Mouse (Mus musculus): ENCODE data around the gene Trpv6. TPM values are rescaled to one million over a fixed set of nuclear protein-coding genes. Genes with fewer than 3 reads are reported as not detected.

Gene Trpv6
- not detected in 2 replicates for polyA plus RNA-seq (2014; fragmentation: Nextera tagmentation; extraction: Ambion mirVana)

GRCm38 (mm10) chr6:41636178-41636577 is at the start of gene Trpv6:
Trpv6 (minus strand) TSS chr6:41636405.
- Histone ChIP-seq H3K4me2 (ENCODE audit: low read length) (no peak within 1 kb of the TSS), H3K27ac (replicated peaks in 1 of 2; ENCODE audit: control insufficient read depth in 1 of 2, insufficient read depth in 1 of 2, low read depth in 2 of 2, low read length in 2 of 2) (no peak within 1 kb of the TSS), H3K9me3 (ENCODE audit: control insufficient read depth, low read length) (no peaks in the 10 kb centered on the region), H3K27me3 (ENCODE audit: control insufficient read depth, insufficient read depth, low read length) (no peaks in the 10 kb centered on the region), H3K9ac (ENCODE audit: low read length) (no peak within 1 kb of the TSS), H3K4me3 (ENCODE audit: control insufficient read depth in 1 of 2, insufficient read depth in 1 of 2, low read depth in 1 of 2, low read length in 2 of 2) (no peak within 1 kb of the TSS), H3K4me1 (ENCODE audit: control insufficient read depth in 2 of 2, insufficient read depth in 2 of 2, low read length in 2 of 2) (no peaks in the 10 kb centered on the region), H3K36me3 (ENCODE audit: control insufficient read depth, insufficient read depth, low read length) (no peaks in the 10 kb centered on the region)
- ATAC-seq (ENCODE audit: insufficient number of reproducible peaks, insufficient read depth, low FRiP score, low read depth): no peak
- 11% methylated on average over 5 of the region's 5 CpGs for WGBS

- H3K4me2 ChIP-seq (ENCODE audit: low read length): no peak overlapping the region
- no peaks in the 10 kb centered on the region for H3K36me3 ChIP-seq (ENCODE audit: control insufficient read depth, insufficient read depth, low read length)
- ATAC-seq (ENCODE audit: insufficient number of reproducible peaks, insufficient read depth, low FRiP score, low read depth): no peak
- no peak overlapping the region for H3K9ac ChIP-seq (ENCODE audit: low read length)
- no peak overlapping the region for H3K4me3 ChIP-seq (ENCODE audit: control insufficient read depth in 1 of 2, insufficient read depth in 1 of 2, low read depth in 1 of 2, low read length in 2 of 2)
- WGBS: 74% methylated on average over 3 of the region's 3 CpGs
- H3K4me1 ChIP-seq (ENCODE audit: control insufficient read depth in 2 of 2, insufficient read depth in 2 of 2, low read length in 2 of 2): no peaks in the 10 kb centered on the region
- no peaks in the 10 kb centered on the region for H3K27me3 ChIP-seq (ENCODE audit: control insufficient read depth, insufficient read depth, low read length)
- no peaks in the 10 kb centered on the region for H3K9me3 ChIP-seq (ENCODE audit: control insufficient read depth, low read length)
- H3K27ac ChIP-seq (replicated peaks in 1 of 2; ENCODE audit: control insufficient read depth in 1 of 2, insufficient read depth in 1 of 2, low read depth in 2 of 2, low read length in 2 of 2): no peak overlapping the region
Observed at GRCm38 (mm10) chr6:41685596-41685995, 49.4 kb upstream of the Trpv6 start.

- H3K36me3 ChIP-seq (ENCODE audit: control insufficient read depth, insufficient read depth, low read length): no peaks in the 10 kb centered on the region
Observed at GRCm38 (mm10) chr6:41684911-41685310, 48.7 kb upstream of the Trpv6 start.

GRCm38 (mm10) chr6:41684131-41684530 is 47.9 kb upstream of the Trpv6 start, which contains the start of gene Llcfc1:
Llcfc1 (plus strand) TSS chr6:41684431.
- Histone ChIP-seq H3K27ac (replicated peaks in 1 of 2; ENCODE audit: control insufficient read depth in 1 of 2, insufficient read depth in 1 of 2, low read depth in 2 of 2, low read length in 2 of 2) (no peak within 1 kb of the TSS), H3K36me3 (ENCODE audit: control insufficient read depth, insufficient read depth, low read length) (no peaks in the 10 kb centered on the region), H3K4me3 (ENCODE audit: control insufficient read depth in 1 of 2, insufficient read depth in 1 of 2, low read depth in 1 of 2, low read length in 2 of 2) (no peak within 1 kb of the TSS), H3K27me3 (ENCODE audit: control insufficient read depth, insufficient read depth, low read length) (no peaks in the 10 kb centered on the region), H3K9me3 (ENCODE audit: control insufficient read depth, low read length) (no peaks in the 10 kb centered on the region), H3K9ac (ENCODE audit: low read length) (no peak within 1 kb of the TSS), H3K4me2 (ENCODE audit: low read length) (no peak within 1 kb of the TSS), H3K4me1 (ENCODE audit: control insufficient read depth in 2 of 2, insufficient read depth in 2 of 2, low read length in 2 of 2) (no peaks in the 10 kb centered on the region)
- 82% methylated on average over 2 of the region's 2 CpGs for WGBS
- ATAC-seq (ENCODE audit: insufficient number of reproducible peaks, insufficient read depth, low FRiP score, low read depth): no peak

More at GRCm38 (mm10) chr6:41684911-41685310, 48.7 kb upstream of the Trpv6 start:
- Histone ChIP-seq H3K27ac (replicated peaks in 1 of 2; ENCODE audit: control insufficient read depth in 1 of 2, insufficient read depth in 1 of 2, low read depth in 2 of 2, low read length in 2 of 2) (no peak overlapping the region), H3K4me3 (ENCODE audit: control insufficient read depth in 1 of 2, insufficient read depth in 1 of 2, low read depth in 1 of 2, low read length in 2 of 2) (no peak overlapping the region), H3K9me3 (ENCODE audit: control insufficient read depth, low read length) (no peaks in the 10 kb centered on the region), H3K27me3 (ENCODE audit: control insufficient read depth, insufficient read depth, low read length) (no peaks in the 10 kb centered on the region), H3K9ac (ENCODE audit: low read length) (no peak overlapping the region), H3K4me1 (ENCODE audit: control insufficient read depth in 2 of 2, insufficient read depth in 2 of 2, low read length in 2 of 2) (no peaks in the 10 kb centered on the region), H3K4me2 (ENCODE audit: low read length) (no peak overlapping the region)
- ATAC-seq (ENCODE audit: insufficient number of reproducible peaks, insufficient read depth, low FRiP score, low read depth): no peak
- WGBS: 35% methylated on average over 5 of the region's 5 CpGs

- H3K9ac ChIP-seq (ENCODE audit: low read length): no peak overlapping the region
- no peaks in the 10 kb centered on the region for H3K27me3 ChIP-seq (ENCODE audit: control insufficient read depth, insufficient read depth, low read length)
- no peak for ATAC-seq (ENCODE audit: insufficient number of reproducible peaks, insufficient read depth, low FRiP score, low read depth)
- H3K27ac ChIP-seq (replicated peaks in 1 of 2; ENCODE audit: control insufficient read depth in 1 of 2, insufficient read depth in 1 of 2, low read depth in 2 of 2, low read length in 2 of 2): no peak overlapping the region
- H3K9me3 ChIP-seq (ENCODE audit: control insufficient read depth, low read length): no peaks in the 10 kb centered on the region
- H3K4me3 ChIP-seq (ENCODE audit: control insufficient read depth in 1 of 2, insufficient read depth in 1 of 2, low read depth in 1 of 2, low read length in 2 of 2): no peak overlapping the region
- 70% methylated on average over 5 of the region's 5 CpGs for WGBS
- no peaks in the 10 kb centered on the region for H3K36me3 ChIP-seq (ENCODE audit: control insufficient read depth, insufficient read depth, low read length)
- H3K4me2 ChIP-seq (ENCODE audit: low read length): no peak overlapping the region
- H3K4me1 ChIP-seq (ENCODE audit: control insufficient read depth in 2 of 2, insufficient read depth in 2 of 2, low read length in 2 of 2): no peaks in the 10 kb centered on the region
Observed at GRCm38 (mm10) chr6:41681656-41682055, 45.5 kb upstream of the Trpv6 start.

GRCm38 (mm10) chr6:41680669-41681068 is 44.5 kb upstream of the Trpv6 start, which contains the start of gene Trpv5:
Trpv5 (minus strand) TSS chr6:41680769.
- no peak within 1 kb of the TSS for H3K9ac ChIP-seq (ENCODE audit: low read length)

GRCm38 (mm10) chr6:41676530-41676929 is 40.3 kb upstream of the Trpv6 start:
- no peak overlapping the region for H3K4me2 ChIP-seq (ENCODE audit: low read length)
- H3K9ac ChIP-seq (ENCODE audit: low read length): no peak overlapping the region
- H3K9me3 ChIP-seq (ENCODE audit: control insufficient read depth, low read length): no peaks in the 10 kb centered on the region
- no peaks in the 10 kb centered on the region for H3K27me3 ChIP-seq (ENCODE audit: control insufficient read depth, insufficient read depth, low read length)
- ATAC-seq (ENCODE audit: insufficient number of reproducible peaks, insufficient read depth, low FRiP score, low read depth): no peak
- no peaks in the 10 kb centered on the region for H3K36me3 ChIP-seq (ENCODE audit: control insufficient read depth, insufficient read depth, low read length)
- H3K27ac ChIP-seq (replicated peaks in 1 of 2; ENCODE audit: control insufficient read depth in 1 of 2, insufficient read depth in 1 of 2, low read depth in 2 of 2, low read length in 2 of 2): no peak overlapping the region
- 72% methylated on average over 2 of the region's 2 CpGs for WGBS
- H3K4me1 ChIP-seq (ENCODE audit: control insufficient read depth in 2 of 2, insufficient read depth in 2 of 2, low read length in 2 of 2): no peaks in the 10 kb centered on the region
- H3K4me3 ChIP-seq (ENCODE audit: control insufficient read depth in 1 of 2, insufficient read depth in 1 of 2, low read depth in 1 of 2, low read length in 2 of 2): no peak overlapping the region

More at GRCm38 (mm10) chr6:41680669-41681068, 44.5 kb upstream of the Trpv6 start, which contains the start of gene Trpv5:
- Histone ChIP-seq H3K36me3 (ENCODE audit: control insufficient read depth, insufficient read depth, low read length) (no peaks in the 10 kb centered on the region), H3K27me3 (ENCODE audit: control insufficient read depth, insufficient read depth, low read length) (no peaks in the 10 kb centered on the region), H3K27ac (replicated peaks in 1 of 2; ENCODE audit: control insufficient read depth in 1 of 2, insufficient read depth in 1 of 2, low read depth in 2 of 2, low read length in 2 of 2) (no peak within 1 kb of the TSS), H3K4me1 (ENCODE audit: control insufficient read depth in 2 of 2, insufficient read depth in 2 of 2, low read length in 2 of 2) (no peaks in the 10 kb centered on the region), H3K9me3 (ENCODE audit: control insufficient read depth, low read length) (no peaks in the 10 kb centered on the region), H3K4me3 (ENCODE audit: control insufficient read depth in 1 of 2, insufficient read depth in 1 of 2, low read depth in 1 of 2, low read length in 2 of 2) (no peak within 1 kb of the TSS), H3K4me2 (ENCODE audit: low read length) (no peak within 1 kb of the TSS)
- no peak for ATAC-seq (ENCODE audit: insufficient number of reproducible peaks, insufficient read depth, low FRiP score, low read depth)
- 69% methylated on average over 1 of the region's 1 CpGs for WGBS

- Histone ChIP-seq H3K36me3 (ENCODE audit: control insufficient read depth, insufficient read depth, low read length) (no peaks in the 10 kb centered on the region), H3K4me2 (ENCODE audit: low read length) (no peak overlapping the region), H3K9me3 (ENCODE audit: control insufficient read depth, low read length) (no peaks in the 10 kb centered on the region), H3K9ac (ENCODE audit: low read length) (no peak overlapping the region), H3K27me3 (ENCODE audit: control insufficient read depth, insufficient read depth, low read length) (no peaks in the 10 kb centered on the region), H3K27ac (replicated peaks in 1 of 2; ENCODE audit: control insufficient read depth in 1 of 2, insufficient read depth in 1 of 2, low read depth in 2 of 2, low read length in 2 of 2) (no peak overlapping the region), H3K4me1 (ENCODE audit: control insufficient read depth in 2 of 2, insufficient read depth in 2 of 2, low read length in 2 of 2) (no peaks in the 10 kb centered on the region), H3K4me3 (ENCODE audit: control insufficient read depth in 1 of 2, insufficient read depth in 1 of 2, low read depth in 1 of 2, low read length in 2 of 2) (no peak overlapping the region)
- 34% methylated on average over 2 of the region's 2 CpGs for WGBS
- no peak for ATAC-seq (ENCODE audit: insufficient number of reproducible peaks, insufficient read depth, low FRiP score, low read depth)
Observed at GRCm38 (mm10) chr6:41662320-41662719, 26.1 kb upstream of the Trpv6 start.

Data from heart, embryonic 14.5 days (tissue).